Mouse (Mus musculus) embryonic fibroblast, embryonic 13.5 days (primary cell): ENCODE data around the gene Dapk1.

Experiments used
- CTCF ChIP-seq: IDR thresholded peaks from 2 replicates; pipeline ENCODE4 v1.5.1; 2011; ENCODE audit warnings: mild to moderate bottlenecking, control low read depth, low read length, moderate library complexity, borderline replicate concordance; ENCODE audit not compliant: insufficient read depth
- POLR2A ChIP-seq: IDR thresholded peaks from 2 replicates; pipeline ENCODE4 v1.6.1; 2011; ENCODE audit warnings: low read depth, mild to moderate bottlenecking, control low read depth, low read length, moderate library complexity

GRCm38 (mm10) chr13:60648350-60648749, 46.6 kb downstream of the Dapk1 start:
- TF ChIP-seq CTCF: no peak
- TF ChIP-seq POLR2A: no peak
